Comparison of ENCODE assay signal across 17 mouse cellular contexts in genomic region chr5:73419045-73419695, GRCm38 (mm10). TPM values are rescaled to one million over a fixed set of nuclear protein-coding genes. Genes with fewer than 3 reads are reported as not detected.
DNase-seq lines count a peak whose midpoint lies in the region; ATAC-seq and TF ChIP-seq lines count a peak whose summit lies in the region.
"Had no signal": no experiment of that assay in that cellular context is flagged by ENCODE, and none has a peak within 500 bp of the region (broad histone marks: within the 10 kb centered on the region; RNA-seq: fewer than 3 reads in every experiment).

No protein-coding gene starts in this region.

- TF ChIP-seq EP300 in liver, postnatal 0 days (IDR thresholded peaks at IDR 0.05; ENCODE audit: low read depth): no peak

- no peak overlapping the region for H3K27ac ChIP-seq in kidney, embryonic 16.5 days (ENCODE audit: low read length)
- no peak overlapping the region for H3K27ac ChIP-seq in liver, postnatal 0 days (ENCODE audit: low read depth)
- H3K27ac ChIP-seq: lung, embryonic 15.5 days; neural tube, embryonic 12.5 days had no signal

- TF ChIP-seq CTCF in liver, postnatal 0 days (IDR thresholded peaks at IDR 0.05; ENCODE audit: low read depth): no peak

- DNase-seq in heart, adult 11 months: peak; percentile 86
- DNase-seq in heart, adult 18-20 months: no peak
- DNase-seq in urinary bladder, postnatal 14 days (ENCODE audit: low spot score): peak; percentile 69
- DNase-seq in urinary bladder, adult 2 months (ENCODE audit: low spot score): no peak
- no peak for DNase-seq in spleen, postnatal 10 days (ENCODE audit: low spot score in 2 of 2)
- no peak for DNase-seq in liver, postnatal 0 days
- no peak for DNase-seq in adrenal gland, postnatal 4 days (ENCODE audit: low spot score in 2 of 2)
- DNase-seq: adrenal gland, postnatal 10 days; cerebellum, adult 9-11 months; embryo, embryonic 11 days; heart, postnatal 4 days; right cerebral cortex, postnatal 25 days had no signal

- no peaks in the 10 kb centered on the region for H3K27me3 ChIP-seq in kidney, embryonic 16.5 days (ENCODE audit: insufficient read depth, low read length)
- no peaks in the 10 kb centered on the region for H3K27me3 ChIP-seq in liver, postnatal 0 days (ENCODE audit: insufficient read depth, low read length)
- H3K27me3 ChIP-seq: lung, embryonic 15.5 days; neural tube, embryonic 12.5 days had no signal

- H3K4me2 ChIP-seq in kidney, embryonic 16.5 days (replicated peaks; ENCODE audit: low read depth, low read length): 0 out of 2 replicates have a peak overlapping the region, but pooled peaks have one; percentile 8
- no peak overlapping the region for H3K4me2 ChIP-seq in liver, postnatal 0 days (ENCODE audit: low read depth, low read length)
- H3K4me2 ChIP-seq: liver, embryonic 11.5 days; lung, embryonic 15.5 days; neural tube, embryonic 12.5 days had no signal

- no peaks in the 10 kb centered on the region for H3K4me1 ChIP-seq in kidney, embryonic 16.5 days (ENCODE audit: insufficient read depth, low read length)
- no peaks in the 10 kb centered on the region for H3K4me1 ChIP-seq in liver, postnatal 0 days (ENCODE audit: insufficient read depth)
- H3K4me1 ChIP-seq: lung, embryonic 15.5 days; neural tube, embryonic 12.5 days had no signal

- H3K36me3 ChIP-seq in kidney, embryonic 16.5 days (ENCODE audit: insufficient read depth, low read length): no peaks in the 10 kb centered on the region
- H3K36me3 ChIP-seq in liver, postnatal 0 days (replicated peaks; ENCODE audit: insufficient read depth, low read length): no peaks in the 10 kb centered on the region
- H3K36me3 ChIP-seq: lung, embryonic 15.5 days; neural tube, embryonic 12.5 days had no signal

- no peak overlapping the region for H3K9ac ChIP-seq in kidney, embryonic 16.5 days (replicated peaks; ENCODE audit: low read length)
- H3K9ac ChIP-seq in liver, postnatal 0 days (replicated peaks): no peak overlapping the region
- H3K9ac ChIP-seq: lung, embryonic 15.5 days; neural tube, embryonic 12.5 days had no signal

- H3K4me3 ChIP-seq in kidney, embryonic 16.5 days (ENCODE audit: low read length): no peak overlapping the region
- H3K4me3 ChIP-seq in liver, postnatal 0 days (ENCODE audit: low read depth, low read length): no peak overlapping the region
- H3K4me3 ChIP-seq: lung, embryonic 15.5 days; neural tube, embryonic 12.5 days had no signal

- H3K9me3 ChIP-seq in kidney, embryonic 16.5 days (ENCODE audit: low read length): no peaks in the 10 kb centered on the region
- no peaks in the 10 kb centered on the region for H3K9me3 ChIP-seq in liver, postnatal 0 days (ENCODE audit: low read length)
- H3K9me3 ChIP-seq: lung, embryonic 15.5 days; neural tube, embryonic 12.5 days had no signal

- WGBS in kidney, embryonic 16.5 days: 40% methylated on average over 11 of the region's 11 CpGs
- WGBS in liver, postnatal 0 days (ENCODE audit: insufficient replicate concordance): 58% methylated on average over 11 of the region's 11 CpGs

- ATAC-seq in kidney, embryonic 16.5 days (ENCODE audit: low FRiP score, low TSS enrichment): peak; percentile 69
- no peak for ATAC-seq in liver, postnatal 0 days
- ATAC-seq: forebrain, embryonic 14.5 days had no signal

RNA-seq across cellular contexts. Expression of gene Cwh43, which starts 13.3 kb away (rescaled TPM):
- total RNA-seq in heart, adult 18-20 months (2021): not detected
- 0.16 and 0.50 TPM in 2 replicates for polyA plus RNA-seq in urinary bladder, adult 2 months (2012; rRNA removed)
- polyA plus RNA-seq in kidney, embryonic 16.5 days (2015; fragmentation: Nextera tagmentation; extraction: Ambion mirVana): 1.3 and 1.4 TPM in 2 replicates
- not detected in 2 replicates for polyA plus RNA-seq in liver, postnatal 0 days (2015; fragmentation: Nextera tagmentation; extraction: Ambion mirVana)
- under 1 TPM; 0.23 to 0.25 TPM for total RNA-seq in adrenal gland, postnatal 4 days (2021)
- total RNA-seq: adrenal gland, postnatal 10 days; heart, postnatal 4 days had no signal
- polyA plus RNA-seq: forebrain, embryonic 14.5 days; liver, embryonic 11.5 days; lung, embryonic 15.5 days; neural tube, embryonic 12.5 days had no signal

Comparison
In these comparisons a context has a peak if more than half of its experiments do, and no peak if none do; other contexts are left out.
1. DNase-seq: peak in heart, adult 11 months (single experiment) and urinary bladder, postnatal 14 days (single experiment); none in heart, adult 18-20 months (0 of 2), urinary bladder, adult 2 months (single experiment), spleen, postnatal 10 days (0 of 2), liver, postnatal 0 days (single experiment) and adrenal gland, postnatal 4 days (0 of 2).